Mouse (Mus musculus) embryo, embryonic 9.5 days (tissue): ENCODE measurements around the gene Bcl2l14.

Experiments
- DNase-seq: peaks from one replicate; pipeline ENCODE4 v3.0.0-alpha.2; 2017; ENCODE audit errors: extremely low spot score

Bcl2l14 gene

GRCm38 (mm10) chr6:134402914-134403683 lies 7.0 kb downstream of the Bcl2l14 start:
- peak; percentile 75 for DNase-seq

GRCm38 (mm10) chr6:134403684-134404070 lies 7.6 kb downstream of the Bcl2l14 start:
- DNase-seq = no peak

GRCm38 (mm10) chr6:134407226-134407625 lies 11.1 kb downstream of the Bcl2l14 start:
- DNase-seq = no peak

- DNase-seq = no peak
These were observed 17.8 kb downstream of the Bcl2l14 start for GRCm38 (mm10) chr6:134413706-134414531.

- no peak for DNase-seq
These were observed 18.4 kb downstream of the Bcl2l14 start for GRCm38 (mm10) chr6:134414532-134414883.

- DNase-seq = no peak
These were observed 20.5 kb downstream of the Bcl2l14 start for GRCm38 (mm10) chr6:134416556-134417105.

GRCm38 (mm10) chr6:134417886-134418285 lies 21.8 kb downstream of the Bcl2l14 start:
- no peak for DNase-seq

GRCm38 (mm10) chr6:134420375-134420774 lies 24.3 kb downstream of the Bcl2l14 start:
- no peak for DNase-seq

GRCm38 (mm10) chr6:134421921-134422320 lies 25.8 kb downstream of the Bcl2l14 start:
- DNase-seq = no peak

- DNase-seq = peak; percentile 69
These were observed 29.1 kb downstream of the Bcl2l14 start for GRCm38 (mm10) chr6:134425216-134425717.

GRCm38 (mm10) chr6:134427165-134427564 lies 31.0 kb downstream of the Bcl2l14 start:
- no peak for DNase-seq

GRCm38 (mm10) chr6:134428455-134428854 lies 32.3 kb downstream of the Bcl2l14 start:
- no peak for DNase-seq

GRCm38 (mm10) chr6:134430161-134430799 lies 34.2 kb downstream of the Bcl2l14 start:
- DNase-seq = no peak

- DNase-seq = no peak
These were observed 35.5 kb downstream of the Bcl2l14 start for GRCm38 (mm10) chr6:134431583-134431982.

- DNase-seq = no peak
These were observed 37.2 kb downstream of the Bcl2l14 start for GRCm38 (mm10) chr6:134433281-134433680.

GRCm38 (mm10) chr6:134434044-134434443 lies 37.9 kb downstream of the Bcl2l14 start:
- DNase-seq = no peak

- no peak for DNase-seq
These were observed 38.8 kb downstream of the Bcl2l14 start for GRCm38 (mm10) chr6:134434866-134435390.

- DNase-seq = no peak
These were observed 40.8 kb downstream of the Bcl2l14 start for GRCm38 (mm10) chr6:134436955-134437354.

- DNase-seq = peak; percentile 39
These were observed 43.4 kb downstream of the Bcl2l14 start for GRCm38 (mm10) chr6:134439401-134440021.

- peak; percentile 25 for DNase-seq
These were observed 43.9 kb downstream of the Bcl2l14 start for GRCm38 (mm10) chr6:134440023-134440422.

GRCm38 (mm10) chr6:134441716-134442115 lies 45.6 kb downstream of the Bcl2l14 start:
- no peak for DNase-seq
